In the genomic region with DNA sequence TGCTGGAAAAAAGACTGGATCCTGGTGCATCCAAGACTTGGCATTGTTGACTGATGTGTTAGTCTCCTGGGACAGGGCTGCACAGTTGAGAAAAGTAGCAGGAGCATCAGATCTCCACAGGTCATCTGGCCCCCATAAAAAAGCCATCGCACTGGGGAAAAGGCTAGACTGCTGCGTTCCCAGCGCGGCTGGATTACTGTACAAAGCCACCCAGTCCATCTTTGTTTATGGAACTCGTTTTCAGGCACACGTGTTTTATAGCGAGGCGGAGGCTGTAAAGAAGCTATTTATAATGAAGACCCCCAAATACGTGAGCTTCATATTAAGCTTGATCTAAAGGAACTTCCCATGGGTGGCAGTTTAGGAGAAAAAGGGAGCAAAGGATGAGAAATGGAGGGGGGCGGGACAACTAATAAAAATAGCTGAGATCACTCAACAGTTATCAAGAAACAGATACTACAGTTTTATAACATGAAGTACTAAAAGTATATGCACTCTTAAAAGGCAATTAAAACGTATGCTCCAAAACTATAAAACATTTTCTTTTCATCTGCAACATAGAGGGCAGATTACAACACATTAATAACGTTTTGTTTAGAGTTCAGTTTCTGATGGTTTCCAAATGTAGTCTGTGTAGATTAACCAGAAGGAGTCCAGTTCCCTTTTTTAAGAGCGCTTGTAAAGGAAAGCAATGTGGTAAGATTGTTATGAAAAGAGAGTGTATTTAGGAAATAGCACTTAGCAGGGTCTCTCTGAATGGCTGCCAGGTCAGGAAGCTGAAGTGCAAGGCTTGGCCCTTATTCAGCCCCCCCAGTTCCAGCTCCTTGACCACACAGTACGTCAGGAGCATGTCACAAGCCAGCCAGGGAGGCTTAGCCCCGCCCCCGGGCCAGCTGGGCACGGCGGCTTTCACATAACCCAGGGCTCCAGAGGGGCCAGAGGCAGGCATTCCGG, we compare ENCODE assay signal across 9 mouse cellular contexts.
A peak's percentile ranks its signal among the peaks of the same experiment; 100 is the strongest.
DNase-seq lines count a peak whose midpoint lies in the region; ATAC-seq and TF ChIP-seq lines count a peak whose summit lies in the region.
"Had no signal": no experiment of that assay in that cellular context is flagged by ENCODE, and none has a peak within 500 bp of the region (broad histone marks: within the 10 kb centered on the region; RNA-seq: fewer than 3 reads in every experiment).

No protein-coding gene starts in this region.

- peak; percentile 87 for ATAC-seq in kidney, embryonic 15.5 days (replicated peaks; ENCODE audit: low FRiP score)
- ATAC-seq in lung, postnatal 0 days, result peak; percentile 97

- peak overlapping the region; percentile 23; the same call in 1 of the 2 replicates for H3K4me3 ChIP-seq in bone marrow macrophage, adult 2 months (ENCODE audit: insufficient read depth, low read length)
- no peak overlapping the region for H3K4me3 ChIP-seq in kidney, embryonic 15.5 days (replicated peaks)
- H3K4me3 ChIP-seq in lung, postnatal 0 days (ENCODE audit: low read depth, low read length), result no peak overlapping the region
- H3K4me3 ChIP-seq in spleen, adult 2 months (ENCODE audit: extremely low read depth, insufficient read depth, insufficient read length), result no peak overlapping the region
- H3K4me3 ChIP-seq: midbrain, embryonic 12.5 days had no signal

- TF ChIP-seq POLR2A in bone marrow macrophage, adult 2 months (IDR thresholded peaks at IDR 0.05; ENCODE audit: borderline replicate concordance, low read depth, low read length), result no peak
- no peak for TF ChIP-seq POLR2A in spleen, adult 2 months (IDR thresholded peaks at IDR 0.05; ENCODE audit: low read depth, low read length)

- WGBS in kidney, embryonic 15.5 days, result 17% methylated on average over 19 of the region's 19 CpGs
- 28% methylated on average over 19 of the region's 19 CpGs for WGBS in lung, postnatal 0 days
- 48% methylated on average over 19 of the region's 19 CpGs for WGBS in spleen, adult 2 months

- peak; percentile 29 for DNase-seq in right cerebral cortex, adult 18-20 months
- no peak for DNase-seq in right cerebral cortex, postnatal 36 days (ENCODE audit: low spot score in 2 of 2)
- DNase-seq in heart, adult 9 months (ENCODE audit: low spot score in 2 of 2), result peak; percentile 77 to 79
- DNase-seq in lung, postnatal 0 days (ENCODE audit: low spot score), result peak; percentile 98
- peak; percentile 25 to 40 for DNase-seq in spleen, adult 2 months (ENCODE audit: low read depth in 1 of 2, low spot score in 2 of 2)
- no peak for DNase-seq in frontal cortex, adult 2 months (ENCODE audit: extremely low spot score in 1 of 2, low spot score in 1 of 2)

- H3K36me3 ChIP-seq in kidney, embryonic 15.5 days, result no peaks in the 10 kb centered on the region
- H3K36me3 ChIP-seq in lung, postnatal 0 days (ENCODE audit: insufficient read depth, low read length), result no peaks in the 10 kb centered on the region
- no peaks in the 10 kb centered on the region for H3K36me3 ChIP-seq in spleen, adult 2 months (ENCODE audit: control insufficient read depth, insufficient read depth, low read length)
- H3K36me3 ChIP-seq: midbrain, embryonic 12.5 days had no signal

- no peak overlapping the region for H3K9ac ChIP-seq in kidney, embryonic 15.5 days
- no peak overlapping the region for H3K9ac ChIP-seq in lung, postnatal 0 days (replicated peaks; ENCODE audit: low read depth)
- H3K9ac ChIP-seq: midbrain, embryonic 12.5 days had no signal

- H3K4me1 ChIP-seq in bone marrow macrophage, adult 2 months (ENCODE audit: control insufficient read depth, insufficient read depth, low read length), result peaks cover 37% of the 10 kb centered on the region
- H3K4me1 ChIP-seq in kidney, embryonic 15.5 days, result peaks cover 37% of the 10 kb centered on the region
- peaks cover 13% of the 10 kb centered on the region; the same call in 1 of the 2 replicates for H3K4me1 ChIP-seq in lung, postnatal 0 days (ENCODE audit: insufficient read depth, low read depth, low read length)
- peaks cover 2% of the 10 kb centered on the region for H3K4me1 ChIP-seq in spleen, adult 2 months (ENCODE audit: control insufficient read depth, insufficient read depth, insufficient read length)

- H3K27me3 ChIP-seq in kidney, embryonic 15.5 days, result 0 out of 2 replicates have a peak, but pooled peaks cover 3% of the 10 kb centered on the region
- H3K27me3 ChIP-seq in lung, postnatal 0 days (replicated peaks; ENCODE audit: insufficient read depth, low read length), result no peaks in the 10 kb centered on the region
- no peaks in the 10 kb centered on the region for H3K27me3 ChIP-seq in spleen, adult 2 months (ENCODE audit: control insufficient read depth, insufficient read depth, low read length)

- H3K4me2 ChIP-seq in kidney, embryonic 15.5 days, result peak overlapping the region; percentile 35
- H3K4me2 ChIP-seq in lung, postnatal 0 days (replicated peaks; ENCODE audit: low read depth, low read length), result 0 out of 2 replicates have a peak overlapping the region, but pooled peaks have one; percentile 20
- H3K4me2 ChIP-seq: midbrain, embryonic 12.5 days had no signal

- H3K27ac ChIP-seq in bone marrow macrophage, adult 2 months (ENCODE audit: insufficient read depth, low read depth, low read length), result peak overlapping the region; percentile 49
- H3K27ac ChIP-seq in kidney, embryonic 15.5 days, result peak overlapping the region; percentile 87
- peak overlapping the region; percentile 81 for H3K27ac ChIP-seq in lung, postnatal 0 days (ENCODE audit: low read length)
- no peak overlapping the region for H3K27ac ChIP-seq in spleen, adult 2 months (ENCODE audit: insufficient read depth, low read length)
- H3K27ac ChIP-seq: midbrain, embryonic 12.5 days had no signal

- TF ChIP-seq CTCF in bone marrow macrophage, adult 2 months (IDR thresholded peaks at IDR 0.05; ENCODE audit: low read depth, low read length), result no peak
- TF ChIP-seq CTCF in lung, postnatal 0 days (IDR thresholded peaks at IDR 0.05), result no peak
- TF ChIP-seq CTCF in spleen, adult 2 months (IDR thresholded peaks at IDR 0.05; ENCODE audit: extremely low read depth, insufficient read depth, insufficient read length, insufficient replicate concordance), result no peak

- H3K9me3 ChIP-seq in kidney, embryonic 15.5 days (replicated peaks), result no peaks in the 10 kb centered on the region
- no peaks in the 10 kb centered on the region for H3K9me3 ChIP-seq in lung, postnatal 0 days (ENCODE audit: low read length)
- H3K9me3 ChIP-seq: midbrain, embryonic 12.5 days had no signal

- TF ChIP-seq EP300 in lung, postnatal 0 days (IDR thresholded peaks at IDR 0.05), result peak; percentile 98

Comparison
In these comparisons a context has a peak if more than half of its experiments do, and no peak if none do; other contexts are left out.
1. DNase-seq: peak in right cerebral cortex, adult 18-20 months (single experiment), heart, adult 9 months (2 of 2), lung, postnatal 0 days (single experiment) and spleen, adult 2 months (2 of 2); none in right cerebral cortex, postnatal 36 days (0 of 2) and frontal cortex, adult 2 months (0 of 2).